Mouse (Mus musculus): ENCODE results near the gene Nova1.

GRCm38 (mm10) chr12:46719076-46719475 lies 99.7 kb downstream of the Nova1 start:
- TF ChIP-seq CTCF (IDR thresholded peaks at IDR 0.05; ENCODE audit: low read depth, low read length) (no peak), GATA1 (IDR thresholded peaks at IDR 0.05; ENCODE audit: borderline replicate concordance, low read length) (no peak), POLR2AphosphoS5 (IDR thresholded peaks at IDR 0.05; ENCODE audit: insufficient replicate concordance, low read depth, low read length) (no peak), TAL1 (conservative IDR thresholded peaks at IDR 0.05; ENCODE audit: low read depth, low read length) (no peak), GATA2 (IDR thresholded peaks at IDR 0.05; ENCODE audit: borderline replicate concordance, low read depth, low read length) (no peak)

Measured in G1E (cell line).